Comparison of ENCODE assay signal across 12 mouse cellular contexts in genomic region chr6:72521607-72522006, GRCm38 (mm10). TPM values are rescaled to one million over a fixed set of nuclear protein-coding genes. Genes with fewer than 3 reads are reported as not detected.
DNase-seq lines count a peak whose midpoint lies in the region; ATAC-seq and TF ChIP-seq lines count a peak whose summit lies in the region.
"Had no signal": no experiment of that assay in that cellular context is flagged by ENCODE, and none has a peak within 500 bp of the region (broad histone marks: within the 10 kb centered on the region; RNA-seq: fewer than 3 reads in every experiment).

TSS of gene Sh2d6 (minus strand) at chr6:72521707.

- no peaks in the 10 kb centered on the region for H3K27me3 ChIP-seq in embryonic facial prominence, embryonic 12.5 days
- no peaks in the 10 kb centered on the region for H3K27me3 ChIP-seq in hindbrain, embryonic 12.5 days
- no peaks in the 10 kb centered on the region for H3K27me3 ChIP-seq in midbrain, embryonic 14.5 days (ENCODE audit: control insufficient read depth, insufficient read depth, low read length)

- no peak within 1 kb of the TSS for H3K9ac ChIP-seq in embryonic facial prominence, embryonic 12.5 days
- no peak within 1 kb of the TSS for H3K9ac ChIP-seq in hindbrain, embryonic 12.5 days
- no peak within 1 kb of the TSS for H3K9ac ChIP-seq in midbrain, embryonic 14.5 days (replicated peaks; ENCODE audit: low read length)

- H3K4me1 ChIP-seq in bone marrow macrophage, adult 2 months (ENCODE audit: control insufficient read depth, insufficient read depth, low read length) = peaks cover 32% of the 10 kb centered on the region
- peaks cover 19% of the 10 kb centered on the region for H3K4me1 ChIP-seq in embryonic facial prominence, embryonic 12.5 days
- peaks cover 35% of the 10 kb centered on the region for H3K4me1 ChIP-seq in hindbrain, embryonic 12.5 days
- peaks cover 34% of the 10 kb centered on the region for H3K4me1 ChIP-seq in midbrain, embryonic 14.5 days (ENCODE audit: control insufficient read depth, insufficient read depth, low read length)

- 92% methylated on average over 5 of the region's 5 CpGs for WGBS in embryonic facial prominence, embryonic 12.5 days
- 87% methylated on average over 5 of the region's 5 CpGs for WGBS in hindbrain, embryonic 12.5 days
- WGBS in midbrain, embryonic 14.5 days = 94% methylated on average over 5 of the region's 5 CpGs

- H3K27ac ChIP-seq in bone marrow macrophage, adult 2 months (ENCODE audit: insufficient read depth, low read depth, low read length) = peak within 1 kb of the TSS; percentile 34
- H3K27ac ChIP-seq in embryonic facial prominence, embryonic 12.5 days = peak within 1 kb of the TSS; percentile 66; the same call in 1 of the 2 replicates
- H3K27ac ChIP-seq in hindbrain, embryonic 12.5 days = peak within 1 kb of the TSS; percentile 96
- peak within 1 kb of the TSS; percentile 96 for H3K27ac ChIP-seq in midbrain, embryonic 14.5 days (replicated peaks; ENCODE audit: low read depth, low read length)
- H3K27ac ChIP-seq: stomach, postnatal 0 days had no signal

- ATAC-seq in embryonic facial prominence, embryonic 12.5 days (ENCODE audit: insufficient number of reproducible peaks, insufficient read depth, low FRiP score, low TSS enrichment) = no peak
- ATAC-seq in hindbrain, embryonic 12.5 days (ENCODE audit: low FRiP score) = no peak
- no peak for ATAC-seq in midbrain, embryonic 14.5 days (ENCODE audit: low FRiP score, low TSS enrichment)

- TF ChIP-seq POLR2A in bone marrow macrophage, adult 2 months (IDR thresholded peaks at IDR 0.05; ENCODE audit: borderline replicate concordance, low read depth, low read length) = no peak

- no peaks in the 10 kb centered on the region for H3K36me3 ChIP-seq in embryonic facial prominence, embryonic 12.5 days
- H3K36me3 ChIP-seq in hindbrain, embryonic 12.5 days = no peaks in the 10 kb centered on the region
- H3K36me3 ChIP-seq in midbrain, embryonic 14.5 days (ENCODE audit: control insufficient read depth, insufficient read depth, low read length) = no peaks in the 10 kb centered on the region

- H3K4me2 ChIP-seq in embryonic facial prominence, embryonic 12.5 days (replicated peaks) = no peak within 1 kb of the TSS
- peak within 1 kb of the TSS; percentile 42; the same call in 1 of the 2 replicates for H3K4me2 ChIP-seq in hindbrain, embryonic 12.5 days (replicated peaks)
- peak within 1 kb of the TSS; percentile 44; the same call in 1 of the 2 replicates for H3K4me2 ChIP-seq in midbrain, embryonic 14.5 days (ENCODE audit: low read length)

- H3K9me3 ChIP-seq in embryonic facial prominence, embryonic 12.5 days = no peaks in the 10 kb centered on the region
- H3K9me3 ChIP-seq in hindbrain, embryonic 12.5 days (replicated peaks) = no peaks in the 10 kb centered on the region
- H3K9me3 ChIP-seq in midbrain, embryonic 14.5 days (ENCODE audit: control insufficient read depth, low read length) = no peaks in the 10 kb centered on the region

- TF ChIP-seq CTCF in bone marrow macrophage, adult 2 months (IDR thresholded peaks at IDR 0.05; ENCODE audit: low read depth, low read length) = no peak

- no peak within 1 kb of the TSS for H3K4me3 ChIP-seq in bone marrow macrophage, adult 2 months (ENCODE audit: insufficient read depth, low read length)
- no peak within 1 kb of the TSS for H3K4me3 ChIP-seq in embryonic facial prominence, embryonic 12.5 days
- no peak within 1 kb of the TSS for H3K4me3 ChIP-seq in hindbrain, embryonic 12.5 days
- H3K4me3 ChIP-seq in midbrain, embryonic 14.5 days (replicated peaks; ENCODE audit: low read depth, low read length) = no peak within 1 kb of the TSS

- DNase-seq in midbrain, embryonic 14.5 days = no peak
- DNase-seq in frontal cortex, postnatal 10 days (ENCODE audit: low spot score in 2 of 2) = no peak
- no peak for DNase-seq in embryo, embryonic 10.5 days (ENCODE audit: low spot score)
- DNase-seq in lung, postnatal 25 days (ENCODE audit: low spot score) = no peak
- DNase-seq: heart, postnatal 36 days; kidney, postnatal 10 days; lung, adult 18-20 months; right cerebral cortex, postnatal 25 days had no signal

RNA-seq across cellular contexts. Expression of gene Sh2d6, which starts in this region (rescaled TPM):
- polyA plus RNA-seq in bone marrow macrophage, adult 2 months (2012; ENCODE audit: insufficient read depth, insufficient read length, missing spikeins) = 1.3 TPM in 1 of 2 replicates, not detected in the other
- polyA plus RNA-seq in embryonic facial prominence, embryonic 12.5 days (2016; fragmentation: Nextera tagmentation; extraction: Ambion mirVana) = not detected in 2 replicates
- 0.62 and 0.82 TPM in 2 replicates for polyA plus RNA-seq in hindbrain, embryonic 12.5 days (2016; fragmentation: Nextera tagmentation; extraction: Ambion mirVana)
- 0.98 and 1.1 TPM in 2 replicates for polyA plus RNA-seq in midbrain, embryonic 14.5 days (2014; fragmentation: Nextera tagmentation; extraction: Ambion mirVana)

Comparison
In these comparisons a context has a peak if more than half of its experiments do, and no peak if none do; other contexts are left out.
1. H3K27ac ChIP-seq: peak in every context shown above with its lines; median percentile 96 in hindbrain, embryonic 12.5 days; 96 in midbrain, embryonic 14.5 days; 66 in embryonic facial prominence, embryonic 12.5 days; 34 in bone marrow macrophage, adult 2 months.